In genomic region chr7:75846942-75847341, GRCm38 (mm10) we compare ENCODE assay signal across 11 mouse cellular contexts. TPM values are rescaled to one million over a fixed set of nuclear protein-coding genes. Genes with fewer than 3 reads are reported as not detected.
A peak's percentile ranks its signal among the peaks of the same experiment; 100 is the strongest.
DNase-seq lines count a peak whose midpoint lies in the region; ATAC-seq and TF ChIP-seq lines count a peak whose summit lies in the region.
"Had no signal": no experiment of that assay in that cellular context is flagged by ENCODE, and none has a peak within 500 bp of the region (broad histone marks: within the 10 kb centered on the region; RNA-seq: fewer than 3 reads in every experiment).

No protein-coding gene starts in this region.

- no peak for TF ChIP-seq CTCF in forebrain, postnatal 0 days (IDR thresholded peaks at IDR 0.05; ENCODE audit: low read depth)
- TF ChIP-seq CTCF in left cerebral cortex, adult 2 months (IDR thresholded peaks at IDR 0.05), result peak; percentile 18

- H3K36me3 ChIP-seq in forebrain, embryonic 15.5 days, result no peaks in the 10 kb centered on the region
- H3K36me3 ChIP-seq in forebrain, postnatal 0 days (ENCODE audit: insufficient read depth), result no peaks in the 10 kb centered on the region

- peak overlapping the region; percentile 82; the same call in 1 of the 2 replicates for H3K27ac ChIP-seq in forebrain, embryonic 15.5 days (replicated peaks)
- H3K27ac ChIP-seq in forebrain, postnatal 0 days (ENCODE audit: low read depth, low read length), result no peak overlapping the region
- H3K27ac ChIP-seq in left cerebral cortex, adult 2 months, result no peak overlapping the region

- no peak for DNase-seq in forebrain, postnatal 0 days
- no peak for DNase-seq in left cerebral cortex, adult 2 months (ENCODE audit: extremely low spot score in 1 of 2, low spot score in 2 of 2)
- DNase-seq in left cerebral cortex, adult 11 months (ENCODE audit: low spot score), result no peak
- DNase-seq in 3T3-L1 (ENCODE audit: low read depth, low spot score), result peak; percentile 12
- peak; percentile 20 for DNase-seq in T-cell, adult 2 months (ENCODE audit: low spot score)
- DNase-seq in embryo, embryonic 9.5 days (ENCODE audit: extremely low spot score), result no peak
- DNase-seq in right cerebral cortex, postnatal 14 days, result no peak
- DNase-seq: cerebellum, adult 18-20 months; gastrocnemius, postnatal 25 days had no signal

- H3K4me2 ChIP-seq in forebrain, embryonic 15.5 days (replicated peaks), result no peak overlapping the region
- H3K4me2 ChIP-seq in forebrain, postnatal 0 days (ENCODE audit: low read depth), result no peak overlapping the region

- WGBS in forebrain, embryonic 15.5 days, result 47% methylated on average over 7 of the region's 7 CpGs
- WGBS in forebrain, postnatal 0 days, result 48% methylated on average over 7 of the region's 7 CpGs

- H3K4me3 ChIP-seq in forebrain, embryonic 15.5 days, result no peak overlapping the region
- no peak overlapping the region for H3K4me3 ChIP-seq in forebrain, postnatal 0 days (ENCODE audit: low read depth, low read length)
- no peak overlapping the region for H3K4me3 ChIP-seq in left cerebral cortex, adult 2 months

- H3K4me1 ChIP-seq in forebrain, embryonic 15.5 days, result peaks cover 32% of the 10 kb centered on the region
- H3K4me1 ChIP-seq in forebrain, postnatal 0 days (ENCODE audit: insufficient read depth), result peaks cover 14% of the 10 kb centered on the region

- no peak for ATAC-seq in forebrain, embryonic 15.5 days (replicated peaks)
- no peak for ATAC-seq in forebrain, postnatal 0 days
- ATAC-seq: inflammation-experienced regulatory T-cells, adult 6 months had no signal

- H3K9me3 ChIP-seq in forebrain, embryonic 15.5 days, result no peaks in the 10 kb centered on the region
- no peaks in the 10 kb centered on the region for H3K9me3 ChIP-seq in forebrain, postnatal 0 days (ENCODE audit: low read length)

- no peak overlapping the region for H3K9ac ChIP-seq in forebrain, embryonic 15.5 days (replicated peaks)
- no peak overlapping the region for H3K9ac ChIP-seq in forebrain, postnatal 0 days

- intact Hi-C loops in left cerebral cortex, adult 2 months (cut with DNase I), result no loop called here

- H3K27me3 ChIP-seq in forebrain, embryonic 15.5 days, result no peaks in the 10 kb centered on the region
- no peaks in the 10 kb centered on the region for H3K27me3 ChIP-seq in forebrain, postnatal 0 days (ENCODE audit: insufficient read depth, low read length)

RNA-seq across cellular contexts. Expression of gene Klhl25, which starts 1.2 kb away (rescaled TPM):
- polyA plus RNA-seq in forebrain, embryonic 15.5 days (2015; fragmentation: Nextera tagmentation; extraction: Ambion mirVana), result 40.1 and 42.8 TPM in 2 replicates
- 37.0 and 41.2 TPM in 2 replicates for total RNA-seq in forebrain, postnatal 0 days (2014; rRNA removed)
- 16.6 and 18.5 TPM in 2 replicates for polyA plus RNA-seq in forebrain, postnatal 0 days (2015; fragmentation: Nextera tagmentation; extraction: Ambion mirVana)
- total RNA-seq in left cerebral cortex, adult 2 months (2021), result 1 to 10 TPM; 7.4 to 9.3 TPM

Comparison
In these comparisons a context has a peak if more than half of its experiments do, and no peak if none do; other contexts are left out.
1. DNase-seq: peak in 3T3-L1 (single experiment) and T-cell, adult 2 months (single experiment); none in forebrain, postnatal 0 days (single experiment), left cerebral cortex, adult 2 months (0 of 2), left cerebral cortex, adult 11 months (single experiment), embryo, embryonic 9.5 days (single experiment) and right cerebral cortex, postnatal 14 days (single experiment).